Mouse (Mus musculus) c-Kit-positive CD71-negative TER-119-negative erythroid progenitor cells, embryonic 14.5 days (primary cell): ENCODE data around the gene Tmem258.
A peak's percentile ranks its signal among the peaks of the same experiment; 100 is the strongest.
"Not testable (repeated sequence)": the region's sequence is repeated elsewhere in the genome, so short reads cannot be mapped to it uniquely, and the experiment has no call there.

Experiments
- DNase-seq: peaks from one replicate; pipeline ENCODE4 v3.0.0-alpha.2; 2013; ENCODE audit warnings: low read depth

Tmem258 gene

DNA sequence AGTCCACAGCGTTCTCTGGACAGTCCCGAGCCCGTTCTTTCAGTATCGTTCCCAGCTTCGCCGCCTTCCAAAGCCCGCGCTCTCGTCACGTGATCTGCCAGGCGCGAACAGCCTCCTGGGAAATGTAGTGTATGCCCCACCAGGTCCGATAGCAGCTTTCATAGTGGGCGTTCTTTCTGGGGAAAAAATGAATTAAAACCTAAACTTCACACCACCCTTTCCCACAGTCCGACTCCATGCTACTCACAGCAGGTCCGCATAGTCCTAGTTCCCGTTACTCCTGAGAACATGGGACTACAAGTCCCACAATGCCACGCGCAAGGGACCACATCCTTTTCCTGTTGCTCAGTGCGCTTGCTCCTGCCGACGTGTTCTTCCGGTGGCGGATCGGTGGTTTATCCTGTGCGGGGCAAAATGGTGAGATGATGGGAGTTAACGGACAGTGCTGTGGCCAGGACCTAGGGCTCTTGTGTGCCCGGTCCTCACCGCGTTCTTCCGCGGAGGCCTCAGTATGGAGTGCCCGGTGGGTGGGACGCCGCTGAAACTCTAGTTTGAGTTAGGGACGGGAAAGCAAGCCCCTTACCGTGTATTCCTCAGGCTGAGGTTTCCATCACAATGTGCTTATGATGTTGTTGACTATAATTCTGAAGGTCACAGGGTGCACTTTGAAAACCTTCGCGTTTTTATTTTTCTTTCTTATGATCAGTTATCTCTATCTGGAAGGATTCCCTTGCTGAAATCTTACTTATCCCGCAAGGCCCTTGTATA is at the start of gene Tmem258, which contains the start of gene Fen1:
Gene Tmem258 (plus strand): TSS at position 167 of the 768 bp plus-strand sequence.
Gene Fen1 (minus strand): TSS at position 322 of the 768 bp plus-strand sequence.
- DNase-seq = peak; percentile 78

DNA sequence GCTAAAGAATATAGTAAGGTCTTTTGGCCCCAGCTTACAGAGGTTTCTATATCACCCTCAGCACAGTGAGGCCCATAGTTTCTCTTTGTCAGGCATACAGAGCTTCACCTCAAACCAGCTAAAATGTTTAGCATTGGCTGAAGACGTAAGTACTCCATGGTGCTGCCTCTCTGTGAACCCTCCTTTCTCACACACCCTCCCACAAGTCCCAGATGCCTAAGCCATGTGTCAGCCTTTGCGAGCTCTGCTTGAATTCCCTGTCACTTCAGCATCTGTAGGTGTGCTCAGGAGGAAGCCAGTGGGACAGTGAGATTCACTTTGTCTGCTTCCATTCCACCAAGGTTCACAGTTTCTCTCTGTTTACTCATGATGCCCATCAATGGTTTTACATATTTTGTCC is 46.1 kb upstream of the Tmem258 start:
- no peak for DNase-seq

DNA sequence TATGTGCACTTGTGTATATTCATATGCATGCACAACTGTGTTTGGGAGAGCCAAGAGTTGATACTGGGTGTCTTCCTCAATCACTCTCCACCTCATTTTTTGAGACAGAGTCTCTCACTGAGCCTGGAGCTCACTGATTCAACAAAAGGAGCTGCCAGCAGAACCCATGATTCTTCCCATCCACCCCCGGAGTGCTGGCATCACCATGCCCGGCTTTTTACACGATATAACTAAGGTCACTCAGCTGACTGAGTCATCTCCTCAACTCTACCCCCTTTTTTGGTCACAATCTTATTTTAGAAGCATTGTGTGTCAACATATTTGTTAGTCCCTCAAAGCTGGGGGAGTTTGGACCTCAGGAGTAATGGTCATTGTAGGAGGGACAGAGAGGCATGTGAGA is 39.9 kb upstream of the Tmem258 start:
- DNase-seq = no peak

DNA sequence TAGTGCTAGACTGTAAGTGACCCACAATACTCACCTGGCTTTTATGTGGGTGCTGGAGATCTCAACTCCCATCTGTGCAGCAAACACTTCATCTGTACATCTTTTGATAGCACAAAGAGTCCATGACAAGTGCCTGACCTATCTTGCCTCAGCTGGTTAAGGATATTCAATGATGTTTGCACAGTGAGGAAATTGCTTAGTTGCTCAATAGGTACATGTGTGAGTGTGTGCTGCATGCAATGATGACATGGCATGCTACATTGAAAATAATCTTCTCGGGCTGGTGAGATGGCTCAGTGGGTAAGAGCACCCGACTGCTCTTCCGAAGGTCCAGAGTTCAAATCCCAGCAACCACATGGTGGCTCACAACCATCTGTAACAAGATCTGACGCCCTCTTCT is 37.9 kb upstream of the Tmem258 start:
- DNase-seq = not testable (repeated sequence)

DNA sequence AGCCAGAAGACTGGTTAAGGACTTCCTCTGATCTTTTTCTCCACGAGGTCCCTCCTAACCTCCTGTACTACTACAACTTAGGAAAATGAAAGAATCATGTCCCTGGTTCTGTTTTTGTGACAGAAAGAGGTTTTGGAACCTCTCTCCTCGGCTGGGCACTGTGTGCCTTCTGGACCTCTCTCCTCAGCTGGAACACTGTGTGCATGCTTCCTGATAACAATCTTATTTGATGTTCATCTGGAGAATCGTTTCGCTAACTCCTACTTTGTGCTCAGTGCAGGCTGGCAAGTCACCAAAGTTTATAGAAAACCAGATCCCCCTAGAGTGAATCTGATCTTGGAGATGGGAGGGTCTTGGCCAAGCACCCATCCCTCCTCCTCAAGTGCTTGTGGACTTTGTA is 36.7 kb upstream of the Tmem258 start:
- DNase-seq = no peak

DNA sequence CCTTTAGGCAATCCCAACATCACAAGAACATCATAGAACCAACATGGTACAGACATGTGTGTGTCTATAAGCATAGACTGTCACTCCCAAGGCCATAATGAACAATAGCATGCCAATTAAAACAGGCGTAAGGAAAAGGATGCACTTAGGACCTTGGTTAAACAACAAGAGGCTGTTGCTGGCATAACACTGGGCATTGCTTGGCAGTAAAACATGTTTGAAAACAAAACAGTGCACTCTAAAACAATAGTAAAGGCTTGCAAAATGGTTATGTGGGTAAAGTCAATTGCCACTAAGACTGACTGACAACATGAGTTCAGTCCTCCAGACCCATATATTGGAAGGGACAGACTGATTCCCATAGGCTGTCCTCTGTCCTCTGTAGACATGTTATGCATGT is 35.9 kb upstream of the Tmem258 start:
- no peak for DNase-seq

DNA sequence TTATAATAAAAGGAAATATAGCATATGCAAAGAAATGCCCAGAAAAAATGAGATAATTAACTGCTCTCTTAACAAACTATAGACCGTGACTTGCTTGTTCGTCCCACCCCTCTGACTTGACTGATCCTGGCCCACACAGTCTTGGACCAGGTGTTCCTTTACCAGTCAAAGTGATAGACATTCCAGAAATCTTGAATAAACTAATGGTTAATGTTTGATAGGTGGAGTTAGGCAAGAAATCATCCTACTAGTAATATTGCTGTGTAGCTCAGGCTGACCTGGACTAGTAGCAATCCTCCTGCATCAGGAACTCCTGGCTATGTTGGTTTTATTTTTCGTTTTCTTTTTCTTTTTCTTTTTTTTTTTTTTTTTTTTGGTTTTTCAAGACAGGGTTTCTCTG is 35.4 kb upstream of the Tmem258 start:
- DNase-seq = no peak

DNA sequence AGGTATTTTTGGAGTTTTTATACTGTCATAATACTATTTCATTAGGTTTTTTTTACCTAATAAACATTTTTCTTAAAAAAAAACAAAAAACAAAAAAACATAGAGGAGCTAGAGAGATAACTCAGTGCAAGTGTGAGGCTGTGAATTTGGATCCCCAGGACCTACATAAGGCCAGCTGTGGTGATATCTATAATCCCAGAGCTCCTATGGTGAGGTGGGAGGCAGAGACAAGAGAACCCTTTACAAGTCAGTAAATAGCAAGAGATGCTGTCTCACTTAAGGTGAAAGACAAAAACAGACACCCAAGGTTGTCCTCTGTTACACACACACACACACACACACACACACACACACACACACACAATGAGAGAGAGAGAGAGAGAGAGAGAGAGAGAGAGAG is 34.6 kb upstream of the Tmem258 start:
- no peak for DNase-seq

DNA sequence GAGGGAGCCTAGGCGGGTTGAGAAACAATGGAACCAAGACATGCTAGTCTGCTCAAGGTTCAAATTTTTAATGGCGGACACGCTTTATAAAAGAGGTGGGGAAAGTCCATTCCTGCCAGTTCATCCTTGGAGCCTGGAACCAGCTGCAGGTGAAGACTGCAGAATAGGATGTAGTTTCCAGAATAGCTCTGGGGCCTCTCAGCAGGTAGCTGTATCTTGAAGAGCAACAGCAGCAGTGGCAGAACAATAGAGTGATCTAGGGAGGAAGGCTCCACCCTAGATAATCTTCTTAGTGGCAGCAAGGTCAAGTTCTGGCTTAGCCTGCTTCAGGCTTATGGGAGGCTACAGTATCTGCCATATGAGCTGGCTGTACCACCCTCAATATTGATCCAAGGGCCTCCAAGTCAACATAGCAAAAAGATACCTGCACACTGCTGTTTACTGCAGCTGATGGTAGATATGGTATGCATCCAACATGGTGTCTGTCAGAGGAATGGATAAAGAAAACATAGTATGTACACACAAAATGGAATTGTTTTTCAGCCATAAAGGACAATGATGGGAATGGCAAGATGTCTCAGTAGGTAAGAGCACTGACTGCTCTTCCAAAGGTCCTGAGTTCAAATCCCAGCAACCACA is 34.0 kb upstream of the Tmem258 start:
- DNase-seq = not testable (repeated sequence)

DNA sequence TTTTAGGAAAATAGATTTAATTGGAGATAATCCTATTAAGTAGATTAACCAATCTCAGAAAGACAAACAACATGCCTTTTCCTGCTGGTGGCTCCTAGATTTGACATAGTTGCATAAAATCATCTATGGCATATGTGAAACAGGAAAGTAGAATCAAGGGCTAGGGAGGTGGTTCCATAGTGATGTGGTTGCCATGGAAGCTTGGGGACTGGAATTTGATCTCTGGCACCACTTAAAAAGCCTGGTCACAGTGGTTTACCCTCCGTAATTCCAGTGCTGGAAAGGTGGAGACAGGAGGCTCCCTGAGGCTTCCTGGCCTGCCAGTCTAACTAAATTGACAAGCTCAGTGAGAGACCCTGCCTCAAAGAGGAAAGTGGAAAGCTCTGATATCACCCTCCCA is 33.3 kb upstream of the Tmem258 start:
- no peak for DNase-seq

DNA sequence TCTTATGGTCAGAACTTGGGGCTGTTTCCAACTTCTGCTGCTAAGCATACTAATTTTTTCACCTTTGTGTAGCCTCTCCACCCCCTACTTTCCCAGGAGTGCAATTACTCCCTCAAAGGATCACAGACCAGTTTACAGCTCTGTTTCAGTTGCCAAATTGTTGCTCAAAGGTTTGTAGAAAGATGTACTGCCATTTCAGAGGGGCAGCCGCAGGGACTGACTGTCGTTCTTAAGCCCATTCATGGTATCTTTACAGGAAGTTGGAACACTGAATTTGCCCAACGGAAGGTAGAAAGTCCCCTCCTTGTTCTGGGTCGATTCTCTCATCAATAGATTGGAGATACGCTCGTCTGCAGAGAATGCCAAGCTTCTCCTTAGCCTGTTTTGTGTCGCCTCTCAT is 32.5 kb upstream of the Tmem258 start:
- DNase-seq = no peak

DNA sequence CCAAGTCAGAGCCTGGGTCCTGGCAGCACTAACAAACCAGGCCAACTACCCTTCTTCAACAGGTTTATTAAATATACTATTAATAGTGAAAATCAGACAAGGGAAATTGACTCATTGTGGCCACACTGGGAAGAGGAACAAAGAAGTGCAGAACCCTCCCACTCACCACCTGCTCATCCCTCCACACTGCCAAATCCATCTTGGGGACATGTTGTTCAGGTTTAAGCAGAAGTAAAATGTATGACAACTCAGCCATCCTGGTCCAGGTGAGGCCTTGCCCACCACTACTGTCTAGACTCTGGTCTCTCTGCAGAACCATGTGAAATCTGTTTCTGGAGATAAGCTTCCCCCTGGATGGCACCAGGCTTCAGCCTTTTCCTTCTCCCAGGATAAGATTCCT is 32.0 kb upstream of the Tmem258 start:
- DNase-seq = no peak

DNA sequence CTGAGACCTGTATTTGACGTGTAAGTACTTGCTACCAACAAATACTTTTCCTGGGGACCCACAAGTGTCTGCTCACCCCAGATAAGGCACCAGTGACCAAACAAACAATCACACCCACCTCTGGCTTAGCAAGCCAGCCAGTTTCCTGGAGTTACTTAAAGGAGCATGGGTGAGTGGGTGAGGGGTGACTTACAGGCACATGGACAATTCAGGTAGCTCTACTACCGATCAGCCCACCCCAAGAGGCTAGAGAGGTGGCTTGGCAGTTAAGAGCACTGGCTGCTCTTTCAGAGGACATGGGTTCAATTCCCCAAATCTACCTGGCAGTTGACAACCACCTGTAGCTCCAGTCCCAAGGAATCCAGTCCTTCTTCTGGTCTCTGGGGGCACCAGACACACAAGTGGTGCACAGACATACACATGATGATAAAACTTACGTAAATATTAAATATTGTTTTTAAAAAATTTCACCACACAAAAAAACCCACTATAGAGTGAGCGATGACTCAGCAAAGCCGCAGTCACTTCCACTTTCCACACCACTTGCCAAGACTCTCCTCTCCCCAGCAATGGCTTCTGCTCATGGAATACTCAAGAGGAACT is 30.6 kb upstream of the Tmem258 start:
- DNase-seq = no peak

DNA sequence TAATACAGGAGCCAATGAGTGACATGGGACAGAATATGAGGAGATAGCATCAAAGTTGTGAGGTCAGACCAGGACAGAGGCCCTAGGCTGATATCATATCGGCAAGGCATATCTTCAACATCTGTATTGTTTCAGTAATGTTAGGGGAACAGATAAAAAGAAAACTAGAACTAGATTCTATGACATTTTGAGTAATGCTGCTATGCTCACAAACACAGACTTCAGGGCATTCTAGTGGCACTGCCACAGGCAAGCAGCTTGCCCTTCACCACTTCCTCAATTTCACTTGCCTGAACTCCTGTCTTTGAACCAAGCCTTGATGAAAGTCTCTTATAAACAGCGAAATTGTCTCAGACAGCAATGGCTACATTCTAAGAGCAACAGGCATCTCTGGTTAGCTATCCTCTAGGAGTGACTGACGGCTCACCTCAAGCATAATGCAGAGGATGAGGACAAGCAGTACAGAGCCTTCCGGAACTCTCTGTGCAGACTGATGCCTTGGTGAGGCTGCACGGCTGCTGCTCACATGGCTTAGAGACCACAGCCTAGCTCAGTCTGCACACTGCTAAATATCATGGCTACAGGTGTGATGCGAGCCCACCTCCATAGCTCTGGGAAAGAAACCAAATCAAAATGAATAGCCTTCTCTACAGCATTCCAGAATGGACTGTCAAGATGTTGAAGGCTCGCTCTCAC is 29.8 kb upstream of the Tmem258 start:
- no peak for DNase-seq

DNA sequence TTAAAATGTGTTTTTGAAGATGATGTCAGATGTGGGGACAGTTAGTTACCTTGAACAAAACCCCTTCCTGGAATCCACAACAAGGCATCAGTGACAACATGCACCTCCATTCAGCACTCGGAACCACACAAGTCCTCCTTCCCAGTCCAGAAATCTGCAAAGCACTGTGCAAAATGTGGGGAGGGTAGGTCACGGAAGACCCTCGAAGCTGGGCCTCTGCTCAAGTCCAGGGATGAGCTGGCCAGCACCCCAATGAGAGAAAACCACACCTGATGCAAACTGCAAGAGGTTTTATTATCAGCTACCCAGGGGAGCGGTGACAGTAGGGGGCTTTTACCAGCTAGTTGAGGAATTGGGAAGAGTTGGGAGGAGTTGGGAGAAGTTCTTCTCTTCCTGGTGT is 28.9 kb upstream of the Tmem258 start:
- DNase-seq = no peak

DNA sequence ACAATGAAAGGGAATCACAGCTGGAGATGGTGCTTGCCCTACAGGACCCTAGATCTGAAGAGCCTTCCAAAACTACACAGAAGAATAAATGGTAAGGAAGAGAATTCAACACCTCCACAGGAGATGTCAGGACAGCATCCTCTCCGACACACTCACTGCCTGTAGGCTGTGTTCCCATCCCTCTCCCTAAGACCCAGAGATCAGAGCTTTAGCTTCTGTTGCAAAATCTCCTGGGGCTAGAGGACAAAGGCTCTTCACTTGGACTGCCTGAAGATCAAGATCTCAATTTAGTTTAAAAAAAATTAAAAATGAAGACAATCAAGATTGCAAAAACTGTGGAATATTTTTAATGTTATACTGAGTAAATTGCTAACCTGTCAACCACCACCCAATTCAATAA is 27.3 kb upstream of the Tmem258 start:
- DNase-seq = no peak

DNA sequence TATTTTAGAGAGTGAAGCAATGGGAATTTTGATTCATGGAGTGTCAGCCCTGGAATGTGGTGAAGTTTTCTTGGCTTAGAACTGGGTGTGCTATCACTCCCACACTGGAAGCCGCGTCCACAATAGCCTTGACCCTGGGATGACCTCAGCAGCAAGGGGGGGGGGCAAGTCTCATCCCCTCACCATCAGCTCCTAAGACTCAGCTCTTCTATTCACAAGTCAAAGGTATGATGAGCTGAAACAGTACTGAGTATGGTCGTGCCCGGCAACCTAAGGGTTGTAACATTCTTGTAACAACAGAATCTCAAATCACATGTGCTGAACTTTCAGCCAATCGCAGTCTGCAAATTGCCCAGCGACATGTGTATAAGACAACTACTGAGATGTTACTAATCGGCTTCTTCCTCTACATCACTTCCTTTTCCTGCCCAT is 26.9 kb upstream of the Tmem258 start:
- no peak for DNase-seq

DNA sequence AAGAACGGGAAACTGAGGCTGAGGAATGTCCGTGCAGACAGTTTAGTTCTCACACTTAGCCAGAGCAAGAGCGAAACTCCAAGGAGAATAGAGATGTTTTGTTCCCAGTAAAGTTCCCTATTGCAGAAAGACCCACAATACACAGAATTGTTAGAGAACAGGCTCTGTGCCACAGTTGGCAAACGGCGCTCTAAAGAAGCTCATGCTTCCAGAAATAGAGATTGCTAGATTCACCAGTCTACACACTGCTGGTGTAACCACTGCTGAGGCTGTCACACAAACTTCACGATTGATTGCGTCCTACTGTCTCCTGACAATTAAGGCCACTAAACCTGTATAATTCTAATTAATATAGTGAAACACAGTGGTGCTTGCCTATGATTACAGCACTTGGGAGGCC is 22.6 kb upstream of the Tmem258 start:
- no peak for DNase-seq

DNA sequence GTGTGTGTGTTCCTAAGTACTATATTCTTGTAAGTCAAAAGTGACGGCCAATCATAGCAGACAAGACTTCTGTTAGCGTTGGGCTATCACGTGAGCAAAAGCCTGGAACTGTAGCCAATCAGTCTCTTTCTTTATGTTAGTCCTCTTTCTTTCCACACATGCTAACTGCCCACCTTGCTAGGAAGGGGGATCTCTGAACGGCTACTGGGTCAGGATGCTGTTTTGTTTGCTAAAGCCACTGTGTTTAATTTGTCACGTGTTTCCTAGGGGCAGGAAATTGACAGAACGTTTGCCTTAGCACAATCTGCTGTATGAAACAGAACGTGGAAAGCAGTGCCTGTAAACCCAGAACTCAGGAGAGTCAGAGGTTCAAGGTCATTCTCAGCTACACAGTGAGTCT is 21.7 kb upstream of the Tmem258 start:
- no peak for DNase-seq

DNA sequence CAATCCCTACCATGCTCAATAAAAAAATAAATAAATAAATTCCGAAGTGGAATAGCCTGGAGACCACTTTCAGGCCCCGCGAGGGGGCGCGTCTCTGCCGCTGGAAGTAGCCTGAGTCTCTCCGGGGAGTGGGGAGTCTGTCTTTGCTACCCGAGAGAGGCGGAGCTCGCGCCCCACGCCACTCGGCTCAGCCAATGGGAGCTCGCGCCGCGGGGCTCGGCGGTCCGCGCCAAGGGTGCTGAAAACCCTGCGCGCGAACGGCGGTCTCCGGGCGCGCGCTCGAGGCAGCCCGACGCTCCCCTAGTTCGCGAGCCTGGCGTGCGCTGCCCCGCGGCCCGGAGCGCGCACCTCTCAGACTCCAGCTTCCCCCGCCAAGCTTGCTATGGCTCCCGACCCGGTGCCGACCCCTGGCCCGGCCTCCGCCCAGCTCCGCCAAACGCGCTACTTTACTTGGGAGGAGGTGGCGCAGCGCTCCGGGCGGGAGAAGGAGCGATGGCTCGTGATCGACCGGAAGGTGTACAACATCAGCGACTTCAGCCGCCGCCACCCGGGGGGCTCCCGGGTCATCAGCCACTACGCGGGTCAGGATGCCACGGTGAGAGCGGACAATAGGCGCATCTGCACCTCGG is 21.0 kb upstream of the Tmem258 start, which contains the start of gene Fads1:
Gene Fads1 (plus strand): TSS at position 219 of the 629 bp plus-strand sequence.
- peak; percentile 84 for DNase-seq

DNA sequence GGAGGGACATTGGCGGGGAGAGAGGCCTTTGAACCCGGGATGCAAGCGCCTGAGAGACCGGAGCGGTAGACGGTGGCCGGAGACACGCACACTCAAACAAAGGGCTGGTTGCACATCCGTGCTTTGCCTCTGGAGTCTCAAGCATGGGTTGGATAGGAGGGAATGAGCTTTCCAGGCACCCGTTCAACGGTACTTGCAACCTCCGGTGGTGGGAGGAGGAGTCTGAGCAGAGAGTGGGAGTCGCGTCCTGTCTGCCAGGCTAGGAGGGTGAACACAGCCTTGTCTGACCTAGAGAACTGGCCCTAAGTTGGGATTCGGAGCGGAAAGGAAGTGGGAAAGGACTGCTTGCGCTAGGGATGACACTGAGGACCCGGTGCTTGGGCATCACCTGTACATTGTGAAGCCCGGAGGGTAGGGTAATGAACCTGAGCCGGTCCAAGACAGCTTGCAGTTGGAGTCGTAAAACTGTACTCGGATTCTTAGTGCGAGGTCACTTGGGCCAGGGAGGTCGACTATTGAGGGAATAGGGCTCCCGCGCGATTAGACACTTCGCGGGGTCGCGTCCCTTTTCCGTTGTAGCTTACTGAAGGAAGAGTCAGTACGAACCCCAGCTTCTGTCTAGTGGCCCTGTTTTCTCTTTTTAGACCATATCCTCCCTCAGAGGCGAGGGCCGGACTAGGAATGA is 20.4 kb upstream of the Tmem258 start:
- DNase-seq = no peak

DNA sequence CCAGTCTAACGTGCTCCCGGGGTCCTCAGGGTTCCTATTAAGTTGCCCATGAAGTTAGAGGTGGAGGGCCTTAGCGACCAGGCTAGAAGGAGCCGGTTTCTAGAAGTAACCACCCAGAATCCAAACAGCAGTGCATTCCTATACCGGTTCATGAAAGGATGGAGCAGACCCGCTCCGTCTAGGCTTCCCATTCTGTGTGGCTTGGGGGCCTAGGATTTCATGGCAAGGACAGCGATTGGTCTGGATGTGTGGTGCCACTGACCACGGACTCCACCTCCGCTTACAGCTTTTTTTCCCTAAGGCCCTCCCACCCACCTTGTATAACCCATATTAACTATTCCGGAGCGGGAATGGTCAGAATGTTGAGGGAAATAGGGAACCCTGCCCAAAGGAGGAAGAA is 19.7 kb upstream of the Tmem258 start:
- no peak for DNase-seq
